Mouse (Mus musculus): ENCODE measurements around the gene Runx2.

The Runx2 gene

GRCm38 (mm10) chr17:44814508-44815175 lies at the start of gene Runx2:
Gene Runx2 (minus strand): TSS chr17:44814797.
- DNase-seq = no peak

DNA sequence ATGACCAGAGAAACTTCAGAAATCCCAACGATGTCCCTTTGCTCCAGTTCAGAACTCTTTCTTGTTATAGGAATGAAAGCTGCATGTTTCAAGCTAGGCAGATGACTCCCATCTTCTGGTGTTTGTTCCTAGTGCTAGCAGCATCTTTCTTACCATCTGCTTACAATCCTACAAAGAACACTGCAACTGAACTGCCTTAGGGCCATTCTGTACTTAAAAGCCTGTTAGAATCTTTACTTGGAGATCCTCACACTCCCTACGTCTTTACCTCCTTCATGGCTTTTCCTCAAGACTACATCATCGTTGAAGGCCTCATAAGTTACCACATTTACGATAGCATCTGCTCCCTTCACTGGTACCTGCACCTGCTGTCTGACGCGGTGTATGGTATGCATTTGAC lies 48.6 kb upstream of the Runx2 start:
- no peak for DNase-seq

GRCm38 (mm10) chr17:44842184-44842583 lies 27.6 kb upstream of the Runx2 start:
- DNase-seq = no peak

GRCm38 (mm10) chr17:44831201-44831600 lies 16.6 kb upstream of the Runx2 start:
- DNase-seq = no peak

GRCm38 (mm10) chr17:44829587-44829986 lies 15.0 kb upstream of the Runx2 start:
- no peak for DNase-seq

DNA sequence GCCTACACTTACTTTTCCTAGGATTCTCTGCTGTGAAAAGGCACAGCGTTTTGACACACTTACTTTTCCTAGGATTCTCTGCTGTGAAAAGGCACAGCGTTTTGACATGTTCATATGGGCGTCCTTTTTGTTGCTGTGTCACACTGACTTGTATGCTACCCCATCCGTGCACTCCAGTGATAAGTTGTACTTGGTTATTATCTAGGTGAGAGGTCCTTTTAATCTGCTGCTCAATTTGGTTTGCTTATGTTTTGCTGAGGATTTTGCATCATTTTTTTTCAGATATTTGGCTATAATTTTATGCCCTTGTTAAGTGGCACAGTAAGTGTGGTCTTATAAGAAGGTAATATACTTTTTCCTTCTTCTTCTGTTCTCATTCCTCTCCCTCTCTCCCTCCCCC lies 13.4 kb upstream of the Runx2 start:
- no peak for DNase-seq

- DNase-seq = no peak
These were observed 12.5 kb upstream of the Runx2 start for GRCm38 (mm10) chr17:44827124-44827523.

GRCm38 (mm10) chr17:44821940-44822339 lies 7.3 kb upstream of the Runx2 start:
- DNase-seq = no peak

GRCm38 (mm10) chr17:44819816-44820215 lies 5.2 kb upstream of the Runx2 start:
- DNase-seq = no peak

- DNase-seq = no peak
These were observed 4.2 kb upstream of the Runx2 start for GRCm38 (mm10) chr17:44818825-44819224.

GRCm38 (mm10) chr17:44807031-44807430 lies 7.6 kb downstream of the Runx2 start:
- DNase-seq = no peak

DNA sequence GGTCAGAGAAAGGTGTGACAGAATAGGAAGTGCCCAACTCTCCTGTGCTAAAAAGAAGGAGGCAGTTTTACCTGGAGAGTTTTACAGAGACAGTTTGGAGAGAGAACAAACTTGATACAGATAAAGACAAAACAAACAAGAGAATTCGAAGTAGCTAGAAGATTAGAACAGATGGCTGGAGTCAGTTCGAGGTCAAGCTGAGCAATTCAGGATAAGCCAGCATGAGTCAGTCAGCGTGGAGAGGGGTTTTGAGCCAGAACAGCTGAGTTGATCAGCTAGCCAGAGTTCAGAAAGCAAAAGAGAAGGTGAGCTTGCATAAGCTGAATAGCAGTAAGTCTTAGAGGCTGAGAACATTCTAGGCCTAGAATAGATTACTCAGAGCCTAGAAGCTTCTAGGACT lies 17.3 kb downstream of the Runx2 start:
- no peak for DNase-seq

GRCm38 (mm10) chr17:44792218-44792917 lies 22.2 kb downstream of the Runx2 start:
- no peak for DNase-seq

DNA sequence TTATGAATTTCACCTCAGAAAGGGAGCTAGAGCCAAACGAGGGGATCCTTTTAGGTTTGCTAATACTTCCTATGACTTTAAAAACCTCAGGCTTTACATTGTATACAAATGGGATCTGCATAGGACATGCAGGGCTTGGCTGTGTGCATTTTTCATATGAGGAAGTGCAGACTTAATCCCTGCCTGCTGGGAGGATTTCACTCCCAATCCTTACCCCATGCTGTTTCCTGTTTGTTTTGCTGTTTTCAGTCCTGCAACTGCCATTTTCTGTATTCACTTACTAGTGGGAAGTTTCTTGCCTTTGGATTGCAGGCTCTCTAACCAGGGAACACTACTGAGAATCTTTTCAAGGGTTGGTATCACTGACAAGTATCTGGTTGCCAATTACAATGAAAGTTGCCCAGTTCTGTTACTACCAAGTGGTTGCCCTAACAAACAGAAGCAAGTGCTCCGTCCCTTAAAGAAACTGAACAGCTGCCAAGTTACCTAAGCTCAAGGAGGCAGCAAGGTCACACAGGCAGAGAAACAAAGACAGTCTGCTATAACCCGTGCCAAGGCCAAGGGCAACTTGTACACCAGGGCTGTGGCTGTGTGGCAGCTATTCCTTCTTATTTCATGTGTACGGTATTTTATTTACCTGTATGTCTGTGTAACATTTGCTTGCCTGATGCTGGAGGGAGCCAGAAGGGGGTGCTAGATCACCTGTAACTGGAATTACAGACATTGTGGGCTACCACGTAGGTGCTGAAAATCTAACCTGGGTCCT lies 25.4 kb downstream of the Runx2 start:
- no peak for DNase-seq

DNA sequence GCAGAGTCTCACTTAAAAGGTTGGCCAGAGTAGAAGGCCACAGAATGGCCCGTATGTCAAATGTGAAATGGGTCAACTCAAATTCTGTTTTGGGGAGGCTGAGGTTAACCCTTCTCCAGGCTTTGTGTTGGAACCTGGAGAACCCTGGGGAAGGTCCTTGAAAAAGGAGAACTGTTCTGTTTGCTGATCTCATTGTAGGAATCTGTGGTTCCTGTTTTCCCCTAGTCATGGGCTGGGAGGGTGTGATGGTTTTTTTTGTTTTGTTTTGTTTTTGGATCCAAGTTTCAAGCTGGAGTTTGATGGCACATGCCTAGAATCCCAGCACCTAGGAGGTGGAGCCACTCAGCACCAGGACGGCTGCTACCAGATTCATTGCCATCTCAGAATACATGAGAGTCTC lies 31.5 kb downstream of the Runx2 start:
- DNase-seq = no peak

GRCm38 (mm10) chr17:44782366-44782765 lies 32.2 kb downstream of the Runx2 start:
- no peak for DNase-seq

GRCm38 (mm10) chr17:44780353-44780752 lies 34.2 kb downstream of the Runx2 start:
- no peak for DNase-seq

DNA sequence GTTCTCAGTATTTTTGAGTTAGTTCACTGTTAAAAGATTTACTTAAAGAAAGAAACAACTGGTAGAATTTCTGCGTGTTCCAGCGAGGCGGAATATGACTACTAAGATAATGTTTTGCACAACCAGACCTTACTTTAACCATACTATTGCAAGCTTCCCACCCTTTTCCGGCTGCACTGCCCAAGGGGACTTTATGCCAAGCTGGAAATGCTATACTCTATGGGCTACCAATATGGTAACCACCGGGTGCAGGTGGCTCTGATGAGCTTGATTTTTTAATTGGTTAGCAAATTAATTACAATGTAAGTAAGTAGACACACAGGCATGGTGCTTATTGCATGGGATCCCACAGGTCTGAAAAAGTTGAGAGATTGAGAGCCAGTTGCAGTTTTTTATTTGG lies 36.5 kb downstream of the Runx2 start:
- DNase-seq = no peak

GRCm38 (mm10) chr17:44777337-44777804 lies 37.2 kb downstream of the Runx2 start:
- peak; percentile 71 to 72 for DNase-seq

DNA sequence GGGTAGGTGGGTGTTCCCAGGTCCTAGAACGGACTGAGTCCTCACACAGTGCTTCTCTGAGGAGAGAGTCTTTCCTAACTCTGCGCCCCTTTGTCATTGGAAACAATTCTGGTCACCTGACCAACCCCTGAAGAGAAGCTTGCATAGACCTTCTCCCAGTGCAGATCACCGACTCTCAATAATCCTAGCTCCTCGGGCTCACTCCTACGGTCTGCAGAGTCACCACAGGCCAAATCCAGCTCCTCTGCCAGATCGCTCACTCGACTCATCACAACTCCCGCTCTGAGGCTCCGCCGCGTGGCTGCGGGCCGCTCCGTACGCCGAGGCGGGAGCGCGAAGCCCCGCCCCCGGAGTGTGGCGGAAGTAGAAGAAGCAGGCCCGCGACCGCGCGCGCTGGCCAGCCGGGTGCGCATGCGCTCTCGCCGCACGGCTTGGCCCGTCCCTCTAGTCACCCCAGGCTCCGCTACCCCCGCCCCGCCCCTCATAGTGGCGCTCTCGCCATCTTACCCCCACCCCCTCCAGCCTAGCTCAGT lies 37.8 kb downstream of the Runx2 start, which contains the start of gene Supt3:
TSS of gene Supt3 (plus strand) at position 415 of the 533 bp plus-strand sequence.
- peak; percentile 98 to 99 for DNase-seq

- no peak for DNase-seq
These were observed 42.0 kb downstream of the Runx2 start for GRCm38 (mm10) chr17:44772576-44772975.

DNA sequence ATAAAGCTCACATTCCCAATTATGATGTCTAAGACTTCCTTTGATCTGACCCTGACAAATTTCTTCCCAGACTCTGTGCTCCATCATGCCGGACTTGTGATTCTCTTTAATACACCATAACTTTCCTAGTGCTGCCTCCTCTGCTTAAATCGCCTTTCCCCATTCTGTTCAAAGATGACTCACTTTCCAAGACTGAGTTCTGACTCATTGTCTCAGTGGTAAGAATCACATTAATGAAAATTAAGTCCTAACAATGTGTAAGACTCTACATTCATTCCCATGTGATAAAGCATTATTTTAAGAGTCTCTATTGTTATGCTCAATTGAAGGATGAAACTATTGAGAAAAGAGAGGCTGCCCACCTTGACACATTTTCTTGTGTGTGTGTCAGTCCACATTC lies 43.7 kb downstream of the Runx2 start:
- DNase-seq = no peak

DNA sequence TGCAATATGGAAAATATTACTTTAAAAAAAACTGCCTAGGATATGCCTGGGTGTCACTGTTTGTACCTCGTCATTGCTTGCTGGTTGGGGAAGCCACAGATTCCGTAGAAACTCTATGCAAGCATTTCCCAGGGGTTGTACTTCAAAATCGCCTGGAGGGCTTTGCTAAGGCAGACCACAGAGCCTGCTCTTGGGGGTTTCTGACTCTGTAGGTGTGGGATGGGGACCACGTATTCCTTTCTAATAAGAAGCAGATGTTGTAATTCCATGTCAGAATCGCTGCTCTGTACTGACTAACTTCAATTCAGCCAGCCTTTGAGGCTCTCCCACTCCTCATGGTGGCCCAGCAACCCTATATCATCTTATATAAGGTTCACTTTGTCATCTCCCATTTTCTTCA lies 46.1 kb downstream of the Runx2 start:
- no peak for DNase-seq

Measured in cerebellum, postnatal 25 days (tissue).